17 mouse cellular contexts compared by ENCODE assay signal in genomic region chr5:66376589-66377270, GRCm38 (mm10).
DNase-seq lines count a peak whose midpoint lies in the region; ATAC-seq and TF ChIP-seq lines count a peak whose summit lies in the region.
"Had no signal": no experiment of that assay in that cellular context is flagged by ENCODE, and none has a peak within 500 bp of the region (broad histone marks: within the 10 kb centered on the region; RNA-seq: fewer than 3 reads in every experiment).

No protein-coding gene starts in this region.

- H3K27ac ChIP-seq in forebrain, postnatal 0 days (ENCODE audit: low read depth, low read length) = no peak overlapping the region
- no peak overlapping the region for H3K27ac ChIP-seq in forebrain, embryonic 13.5 days
- H3K27ac ChIP-seq in heart, embryonic 11.5 days (ENCODE audit: low read depth, low read length) = no peak overlapping the region
- H3K27ac ChIP-seq: hindbrain, embryonic 13.5 days; liver, embryonic 12.5 days had no signal

- no peaks in the 10 kb centered on the region for H3K27me3 ChIP-seq in forebrain, postnatal 0 days (ENCODE audit: insufficient read depth, low read length)
- H3K27me3 ChIP-seq in forebrain, embryonic 13.5 days = no peaks in the 10 kb centered on the region
- no peaks in the 10 kb centered on the region for H3K27me3 ChIP-seq in heart, embryonic 11.5 days (ENCODE audit: control insufficient read depth, insufficient read depth, low read length)
- H3K27me3 ChIP-seq: hindbrain, embryonic 13.5 days; liver, embryonic 12.5 days had no signal

- H3K36me3 ChIP-seq in forebrain, postnatal 0 days (ENCODE audit: insufficient read depth) = peaks cover 2% of the 10 kb centered on the region; the same call in 1 of the 2 replicates
- H3K36me3 ChIP-seq in forebrain, embryonic 13.5 days (ENCODE audit: poor library complexity, severe bottlenecking) = no peaks in the 10 kb centered on the region
- H3K36me3 ChIP-seq in heart, embryonic 11.5 days (ENCODE audit: control insufficient read depth, insufficient read depth, low read length) = no peaks in the 10 kb centered on the region
- H3K36me3 ChIP-seq: hindbrain, embryonic 13.5 days; liver, embryonic 12.5 days had no signal

- H3K4me3 ChIP-seq in forebrain, postnatal 0 days (ENCODE audit: low read depth, low read length) = no peak overlapping the region
- no peak overlapping the region for H3K4me3 ChIP-seq in forebrain, embryonic 13.5 days
- no peak overlapping the region for H3K4me3 ChIP-seq in heart, embryonic 11.5 days (ENCODE audit: low read depth, low read length)
- H3K4me3 ChIP-seq: hindbrain, embryonic 13.5 days; liver, embryonic 12.5 days; megakaryocyte, embryonic 14.5 days had no signal

- TF ChIP-seq CTCF in forebrain, postnatal 0 days (IDR thresholded peaks at IDR 0.05; ENCODE audit: low read depth) = no peak

- 0 out of 2 replicates have a peak, but pooled peaks have one; percentile 27 for ATAC-seq in forebrain, postnatal 0 days
- ATAC-seq in forebrain, embryonic 13.5 days = no peak
- ATAC-seq in heart, embryonic 11.5 days (replicated peaks; ENCODE audit: insufficient number of reproducible peaks, low FRiP score, low TSS enrichment) = no peak
- no peak for ATAC-seq in monocyte, adult 5-6 weeks (replicated peaks; ENCODE audit: insufficient number of reproducible peaks, low FRiP score, low TSS enrichment, poor library complexity, severe bottlenecking)
- ATAC-seq: forebrain, embryonic 14.5 days; liver, embryonic 12.5 days had no signal

- no peak for DNase-seq in forebrain, postnatal 0 days
- DNase-seq in urinary bladder, postnatal 14 days (ENCODE audit: low spot score) = peak; percentile 29
- DNase-seq in urinary bladder, postnatal 4 days (ENCODE audit: low spot score in 2 of 2) = no peak
- peak; percentile 69 for DNase-seq in brain, adult 2 months (ENCODE audit: low read depth, low spot score)
- DNase-seq in ovary, postnatal 36 days (ENCODE audit: low spot score) = no peak
- DNase-seq: cerebellum, postnatal 10 days; embryo, embryonic 11 days; kidney, adult 9 months; lung, embryonic 14.5 days; thymus, postnatal 36 days had no signal

- H3K4me2 ChIP-seq in forebrain, postnatal 0 days (ENCODE audit: low read depth) = no peak overlapping the region
- H3K4me2 ChIP-seq in forebrain, embryonic 13.5 days = no peak overlapping the region
- no peak overlapping the region for H3K4me2 ChIP-seq in heart, embryonic 11.5 days
- H3K4me2 ChIP-seq: hindbrain, embryonic 13.5 days; liver, embryonic 12.5 days; lung, embryonic 14.5 days had no signal

- no peak overlapping the region for H3K9ac ChIP-seq in forebrain, postnatal 0 days
- no peak overlapping the region for H3K9ac ChIP-seq in forebrain, embryonic 13.5 days
- no peak overlapping the region for H3K9ac ChIP-seq in heart, embryonic 11.5 days (ENCODE audit: low read depth, low read length)
- H3K9ac ChIP-seq: hindbrain, embryonic 13.5 days; liver, embryonic 12.5 days; lung, embryonic 14.5 days had no signal

- no peaks in the 10 kb centered on the region for H3K4me1 ChIP-seq in forebrain, postnatal 0 days (ENCODE audit: insufficient read depth)
- H3K4me1 ChIP-seq in forebrain, embryonic 13.5 days = peaks cover 7% of the 10 kb centered on the region; the same call in 1 of the 2 replicates
- no peaks in the 10 kb centered on the region for H3K4me1 ChIP-seq in heart, embryonic 11.5 days (ENCODE audit: control insufficient read depth, insufficient read depth, low read length)

- WGBS in forebrain, postnatal 0 days = 62% methylated on average over 14 of the region's 14 CpGs
- WGBS in forebrain, embryonic 13.5 days = 74% methylated on average over 14 of the region's 14 CpGs
- WGBS in heart, embryonic 11.5 days (ENCODE audit: insufficient replicate concordance) = 76% methylated on average over 14 of the region's 14 CpGs

- H3K9me3 ChIP-seq in forebrain, postnatal 0 days (ENCODE audit: low read length) = no peaks in the 10 kb centered on the region
- H3K9me3 ChIP-seq in forebrain, embryonic 13.5 days (replicated peaks) = no peaks in the 10 kb centered on the region
- H3K9me3 ChIP-seq in heart, embryonic 11.5 days (replicated peaks; ENCODE audit: control insufficient read depth, low read length) = no peaks in the 10 kb centered on the region
- H3K9me3 ChIP-seq: hindbrain, embryonic 13.5 days; liver, embryonic 12.5 days; megakaryocyte, embryonic 14.5 days had no signal

Comparison
In these comparisons a context has a peak if more than half of its experiments do, and no peak if none do; other contexts are left out.
1. DNase-seq: peak in urinary bladder, postnatal 14 days (single experiment) and brain, adult 2 months (single experiment); none in forebrain, postnatal 0 days (single experiment), urinary bladder, postnatal 4 days (0 of 2) and ovary, postnatal 36 days (single experiment).